Mouse (Mus musculus) ovary, postnatal 36 days (tissue): Measurements from ENCODE around the gene Nol4l.

ENCODE experiments used
- DNase-seq: peaks from one replicate; pipeline ENCODE4 v3.0.0; 2022; ENCODE audit warnings: low spot score, mixed read lengths

Nol4l gene

GRCm38 (mm10) chr2:153529931-153530766 lies at the start of gene Nol4l:
Nol4l (minus strand) TSS chr2:153529971.
- peak; percentile 46 for DNase-seq

- no peak for DNase-seq
Measured at GRCm38 (mm10) chr2:153577122-153577521, 47.4 kb upstream of the Nol4l start.

- no peak for DNase-seq
Measured at GRCm38 (mm10) chr2:153576150-153576549, 46.4 kb upstream of the Nol4l start.

- DNase-seq = no peak
Measured at GRCm38 (mm10) chr2:153575554-153575953, 45.8 kb upstream of the Nol4l start.

- no peak for DNase-seq
Measured at GRCm38 (mm10) chr2:153573101-153573500, 43.3 kb upstream of the Nol4l start.

- DNase-seq = no peak
Measured at GRCm38 (mm10) chr2:153568541-153568940, 38.8 kb upstream of the Nol4l start.

- DNase-seq = no peak
Measured at GRCm38 (mm10) chr2:153568013-153568412, 38.2 kb upstream of the Nol4l start.

- DNase-seq = no peak
Measured at GRCm38 (mm10) chr2:153564343-153564742, 34.6 kb upstream of the Nol4l start.

GRCm38 (mm10) chr2:153561564-153561963 lies 31.8 kb upstream of the Nol4l start:
- DNase-seq = peak; percentile 57

- DNase-seq = peak; percentile 51
Measured at GRCm38 (mm10) chr2:153560664-153561541, 31.1 kb upstream of the Nol4l start.

GRCm38 (mm10) chr2:153559613-153560152 lies 29.9 kb upstream of the Nol4l start:
- no peak for DNase-seq

- DNase-seq = no peak
Measured at GRCm38 (mm10) chr2:153558464-153558863, 28.7 kb upstream of the Nol4l start.

GRCm38 (mm10) chr2:153557259-153557658 lies 27.5 kb upstream of the Nol4l start:
- DNase-seq = no peak

- no peak for DNase-seq
Measured at GRCm38 (mm10) chr2:153556208-153556607, 26.4 kb upstream of the Nol4l start.

GRCm38 (mm10) chr2:153554543-153554942 lies 24.8 kb upstream of the Nol4l start:
- DNase-seq = no peak

- DNase-seq = peak; percentile 55
Measured at GRCm38 (mm10) chr2:153549486-153549885, 19.7 kb upstream of the Nol4l start.

- DNase-seq = peak; percentile 74
Measured at GRCm38 (mm10) chr2:153548221-153548923, 18.6 kb upstream of the Nol4l start.

GRCm38 (mm10) chr2:153547633-153548032 lies 17.9 kb upstream of the Nol4l start:
- no peak for DNase-seq

GRCm38 (mm10) chr2:153546972-153547371 lies 17.2 kb upstream of the Nol4l start:
- DNase-seq = no peak

- DNase-seq = no peak
Measured at GRCm38 (mm10) chr2:153546471-153546870, 16.7 kb upstream of the Nol4l start.

GRCm38 (mm10) chr2:153544771-153545170 lies 15.0 kb upstream of the Nol4l start:
- DNase-seq = no peak
